Mouse (Mus musculus): ENCODE data around the gene Dnajb13.

DNA sequence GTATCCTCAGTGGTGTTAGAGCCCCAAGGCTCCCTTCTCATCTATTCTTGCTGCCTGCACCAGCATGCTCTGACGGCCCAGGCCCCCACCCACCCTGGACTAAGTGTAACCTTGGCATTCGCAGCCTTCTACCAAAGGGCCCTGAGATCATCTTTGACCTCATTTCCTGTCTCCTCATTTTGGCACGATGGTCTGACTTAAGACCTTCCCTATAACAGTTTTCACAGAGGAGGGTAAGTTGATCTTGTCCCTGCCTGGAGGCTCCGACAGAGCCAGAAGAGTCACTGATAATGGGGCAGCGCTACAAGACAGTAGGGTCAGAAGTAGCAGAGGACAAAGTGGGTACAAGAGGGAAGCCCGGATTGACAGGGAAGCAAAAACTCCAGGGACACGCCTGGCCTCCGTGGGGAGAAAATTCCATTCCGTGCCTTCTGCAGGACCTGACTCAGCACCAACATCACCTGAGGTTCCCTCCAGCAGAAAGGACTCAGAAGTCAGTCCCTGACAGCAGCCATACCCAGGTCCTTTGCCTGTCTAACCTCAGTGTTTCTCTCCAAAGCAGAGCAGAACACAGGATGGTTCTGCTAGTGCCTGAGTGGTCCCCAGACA, 40.8 kb downstream of the Dnajb13 start:
- TF ChIP-seq CTCF (IDR thresholded peaks at IDR 0.05; ENCODE audit: borderline replicate concordance, control insufficient read depth, extremely low read depth, insufficient read depth, low read length, poor library complexity), result no peak
- no peak for TF ChIP-seq POLR2A (IDR thresholded peaks at IDR 0.05; ENCODE audit: control insufficient read depth, extremely low read depth, insufficient read depth, low read length, poor library complexity)

Data from thymus, adult 2 months (tissue).